Mouse (Mus musculus) stomach, embryonic 14.5 days (tissue): ENCODE results near the gene Rnase4. TPM values are rescaled to one million over a fixed set of nuclear protein-coding genes. Genes with fewer than 3 reads are reported as not detected.
A peak's percentile ranks its signal among the peaks of the same experiment; 100 is the strongest.

Source experiments
- ATAC-seq: fragments of 200-750 bp; cut with Nextera tagmentation; 2 replicates; pipeline ENCODE4 v1.8.0; 2017; ENCODE audit warnings: low read depth, moderate TSS enrichment; ENCODE audit not compliant: insufficient number of reproducible peaks, insufficient read depth, low FRiP score
- H3K27ac ChIP-seq: fragments of 300-500 bp; sonication (generic); 2 replicates; pipeline ENCODE4 v1.5.1; 2014; ENCODE audit warnings: mild to moderate bottlenecking, low read length, moderate library complexity, mixed read lengths
- H3K27me3 ChIP-seq: fragments of 300-500 bp; sonication (generic); 2 replicates; pipeline ENCODE4 v1.6.1; 2014; ENCODE audit warnings: low read length, control low read depth, mixed read lengths; ENCODE audit not compliant: control insufficient read depth, insufficient read depth
- H3K36me3 ChIP-seq: fragments of 300-500 bp; sonication (generic); 2 replicates; pipeline ENCODE4 v1.6.1; 2014; ENCODE audit warnings: mild to moderate bottlenecking, control low read depth, low read length, moderate library complexity, mixed read lengths; ENCODE audit not compliant: control insufficient read depth, insufficient read depth
- H3K4me1 ChIP-seq: fragments of 300-500 bp; sonication (generic); 2 replicates; pipeline ENCODE4 v1.6.1; 2014; ENCODE audit warnings: low read length, control low read depth, mixed read lengths; ENCODE audit not compliant: control insufficient read depth, insufficient read depth
- H3K4me2 ChIP-seq: fragments of 300-500 bp; sonication (generic); replicated peaks from 2 replicates; pipeline ENCODE4 v1.6.1; 2014; ENCODE audit warnings: low read depth, low read length, control low read depth
- H3K4me3 ChIP-seq: fragments of 300-500 bp; sonication (generic); 2 replicates; pipeline ENCODE4 v1.5.1; 2014; ENCODE audit warnings: low read depth, low read length, control low read depth
- H3K9ac ChIP-seq: fragments of 300-500 bp; sonication (generic); replicated peaks from 2 replicates; pipeline ENCODE4 v1.6.1; 2014; ENCODE audit warnings: low read depth, mild to moderate bottlenecking, control low read depth, low read length, moderate library complexity, mixed read lengths
- H3K9me3 ChIP-seq: fragments of 300-500 bp; sonication (generic); 2 replicates; pipeline ENCODE4 v1.6.1; 2016; ENCODE audit warnings: low read depth, low read length, control low read depth; ENCODE audit not compliant: control insufficient read depth
- WGBS: fragments of 180-500 bp; shearing (Covaris S2); extraction: QIAGEN DNeasy Blood & Tissue Kit; methylation state at CpG from one replicate; pipeline ENCODE4 v1.1.7; 2014; 5-methylcytosine and 5-hydroxymethylcytosine counted together
- polyA plus RNA-seq: library from polyadenylated mRNA; unstranded; fragments of >200 nt; fragmentation: Nextera tagmentation; extraction: Ambion mirVana; gene quantifications from 2 replicates; pipeline ENCODE4 v1.2.1, GENCODE M21; 2014

Gene Rnase4
- polyA plus RNA-seq, 1 experiment from 2014 or later: 60.3 TPM

DNA sequence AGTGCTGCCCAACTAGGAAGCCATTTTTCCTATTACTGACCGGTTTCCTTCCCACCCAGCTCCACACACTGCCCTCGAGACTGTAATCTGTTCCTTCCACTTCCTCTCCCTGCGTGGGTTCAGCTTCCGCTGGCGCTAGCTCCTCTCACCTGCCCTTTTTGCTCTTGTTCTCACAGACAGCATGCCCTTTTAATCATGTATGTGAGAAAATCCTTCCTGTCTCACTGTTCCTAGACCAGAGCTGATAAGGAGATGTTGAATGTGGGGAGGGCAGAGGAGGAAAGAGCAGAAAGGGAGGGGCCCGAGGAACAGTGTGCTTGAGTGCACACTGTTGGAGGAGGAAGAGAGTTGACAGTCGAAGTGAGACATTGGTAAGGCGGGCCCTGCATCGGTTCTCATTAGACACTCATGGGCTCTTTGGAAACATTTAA lies 33.5 kb upstream of the Rnase4 start, which contains the start of gene Rnase12:
TSS of gene Rnase12 (minus strand) at position 261 of the 431 bp plus-strand sequence.
- 53% methylated on average over 9 of the region's 9 CpGs for WGBS
- Histone ChIP-seq H3K36me3 (no peaks in the 10 kb centered on the region), H3K27ac (no peak within 1 kb of the TSS), H3K9ac (no peak within 1 kb of the TSS), H3K9me3 (no peaks in the 10 kb centered on the region), H3K4me3 (no peak within 1 kb of the TSS), H3K4me1 (0 out of 2 replicates have a peak, but pooled peaks cover 6% of the 10 kb centered on the region), H3K4me2 (no peak within 1 kb of the TSS), H3K27me3 (no peaks in the 10 kb centered on the region)
- ATAC-seq: no peak

- Histone ChIP-seq H3K4me2 (no peak overlapping the region), H3K27ac (no peak overlapping the region), H3K27me3 (no peaks in the 10 kb centered on the region), H3K4me1 (no peaks in the 10 kb centered on the region), H3K9ac (no peak overlapping the region), H3K4me3 (no peak overlapping the region), H3K36me3 (no peaks in the 10 kb centered on the region), H3K9me3 (no peaks in the 10 kb centered on the region)
- no peak for ATAC-seq
- WGBS: 91% methylated on average over 5 of the region's 5 CpGs
These were observed 30.1 kb upstream of the Rnase4 start for GRCm38 (mm10) chr14:51060761-51061160.

- Histone ChIP-seq H3K27ac (no peak overlapping the region), H3K9me3 (no peaks in the 10 kb centered on the region), H3K4me2 (no peak overlapping the region), H3K27me3 (no peaks in the 10 kb centered on the region), H3K4me3 (no peak overlapping the region), H3K9ac (no peak overlapping the region), H3K4me1 (no peaks in the 10 kb centered on the region), H3K36me3 (no peaks in the 10 kb centered on the region)
- no peak for ATAC-seq
- 51% methylated on average over 5 of the region's 5 CpGs for WGBS
These were observed 21.9 kb upstream of the Rnase4 start for GRCm38 (mm10) chr14:51068956-51069355.

GRCm38 (mm10) chr14:51069617-51070016 lies 21.3 kb upstream of the Rnase4 start:
- Histone ChIP-seq H3K9me3 (no peaks in the 10 kb centered on the region), H3K4me3 (no peak overlapping the region), H3K27ac (no peak overlapping the region), H3K27me3 (no peaks in the 10 kb centered on the region), H3K4me2 (no peak overlapping the region), H3K36me3 (no peaks in the 10 kb centered on the region), H3K9ac (no peak overlapping the region), H3K4me1 (no peaks in the 10 kb centered on the region)
- WGBS: 92% methylated on average over 2 of the region's 2 CpGs
- no peak for ATAC-seq

DNA sequence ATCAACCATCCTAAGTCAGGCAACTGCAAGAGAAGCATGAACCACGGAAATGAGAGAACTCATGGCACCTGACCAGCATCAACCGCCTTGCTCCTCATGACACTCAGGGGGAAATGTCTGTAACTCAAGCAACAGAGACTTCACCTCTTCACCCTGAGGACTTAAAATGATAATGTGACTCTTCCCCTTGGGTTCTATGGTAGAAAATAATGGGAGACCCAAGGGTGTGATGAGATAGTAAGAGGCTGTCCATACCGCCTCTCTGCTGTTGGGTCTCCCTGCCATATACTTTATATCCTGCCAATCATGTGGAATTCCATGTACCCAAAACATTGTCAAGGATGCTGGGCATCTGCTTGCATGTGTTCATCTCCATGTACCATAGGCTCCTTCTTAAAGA lies 16.5 kb upstream of the Rnase4 start, which contains the start of gene Olfr750:
TSS of gene Olfr750 (minus strand) at position 101 of the 400 bp plus-strand sequence.
- H3K9ac ChIP-seq: no peak within 1 kb of the TSS
- WGBS: 83% methylated on average over 3 of the region's 3 CpGs
- ATAC-seq: no peak

GRCm38 (mm10) chr14:51079180-51079579 lies 11.7 kb upstream of the Rnase4 start:
- Histone ChIP-seq H3K9ac (no peak overlapping the region), H3K4me3 (no peak overlapping the region), H3K27ac (no peak overlapping the region), H3K4me1 (no peaks in the 10 kb centered on the region), H3K9me3 (no peaks in the 10 kb centered on the region), H3K27me3 (no peaks in the 10 kb centered on the region), H3K36me3 (no peaks in the 10 kb centered on the region), H3K4me2 (no peak overlapping the region)
- no peak for ATAC-seq
- WGBS: 91% methylated on average over 1 of the region's 1 CpGs

More for the DNA sequence above, 16.5 kb upstream of the Rnase4 start, which contains the start of gene Olfr750:
- Histone ChIP-seq H3K4me2 (no peak within 1 kb of the TSS), H3K27ac (no peak within 1 kb of the TSS), H3K27me3 (no peaks in the 10 kb centered on the region), H3K36me3 (no peaks in the 10 kb centered on the region), H3K9me3 (no peaks in the 10 kb centered on the region), H3K4me1 (no peaks in the 10 kb centered on the region), H3K4me3 (no peak within 1 kb of the TSS)

- Histone ChIP-seq H3K27ac (no peak overlapping the region), H3K27me3 (no peaks in the 10 kb centered on the region), H3K36me3 (no peaks in the 10 kb centered on the region), H3K9me3 (no peaks in the 10 kb centered on the region), H3K4me2 (no peak overlapping the region), H3K9ac (no peak overlapping the region), H3K4me3 (no peak overlapping the region), H3K4me1 (no peaks in the 10 kb centered on the region)
- WGBS: 93% methylated on average over 2 of the region's 2 CpGs
- ATAC-seq: no peak
These were observed 9.8 kb upstream of the Rnase4 start for GRCm38 (mm10) chr14:51081035-51081434.

GRCm38 (mm10) chr14:51082599-51083581 lies 8.0 kb upstream of the Rnase4 start:
- ATAC-seq: peak; percentile 47; the same call in 1 of the 2 replicates
- Histone ChIP-seq H3K27ac (no peak overlapping the region), H3K36me3 (no peaks in the 10 kb centered on the region), H3K27me3 (no peaks in the 10 kb centered on the region), H3K4me1 (no peaks in the 10 kb centered on the region), H3K9me3 (no peaks in the 10 kb centered on the region), H3K4me2 (peak overlapping the region; percentile 76), H3K4me3 (peak overlapping the region; percentile 47), H3K9ac (peak overlapping the region; percentile 50; the same call in 1 of the 2 replicates)
- 3% methylated on average over 40 of the region's 40 CpGs for WGBS
